Mouse (Mus musculus) cerebellum, adult 11 months (tissue): ENCODE measurements around the gene Stpg4.
A peak's percentile ranks its signal among the peaks of the same experiment; 100 is the strongest.

Source experiments
- DNase-seq: peaks from one replicate; pipeline ENCODE4 v3.0.0; 2022

The Stpg4 gene

DNA sequence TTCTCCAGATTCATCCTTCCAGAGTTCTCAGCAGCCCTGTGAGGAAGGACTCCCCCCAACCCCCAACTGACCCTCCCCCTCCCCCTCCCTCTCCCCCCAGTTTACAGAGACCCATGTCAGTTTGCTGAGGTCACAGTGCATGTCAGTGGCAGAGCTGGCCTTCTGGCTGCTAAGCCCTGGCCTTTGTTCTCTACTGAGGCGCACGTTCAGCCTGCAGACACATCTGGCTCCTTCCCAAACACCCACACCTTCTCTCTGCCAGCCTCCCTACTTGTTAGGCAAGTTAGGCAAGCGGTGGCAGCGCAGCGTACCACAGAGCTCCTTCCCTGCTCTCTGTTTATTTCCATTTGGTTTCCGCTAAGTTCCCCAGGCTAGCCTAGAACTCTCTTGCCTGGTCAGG lies 50.0 kb downstream of the Stpg4 start:
- no peak for DNase-seq

DNA sequence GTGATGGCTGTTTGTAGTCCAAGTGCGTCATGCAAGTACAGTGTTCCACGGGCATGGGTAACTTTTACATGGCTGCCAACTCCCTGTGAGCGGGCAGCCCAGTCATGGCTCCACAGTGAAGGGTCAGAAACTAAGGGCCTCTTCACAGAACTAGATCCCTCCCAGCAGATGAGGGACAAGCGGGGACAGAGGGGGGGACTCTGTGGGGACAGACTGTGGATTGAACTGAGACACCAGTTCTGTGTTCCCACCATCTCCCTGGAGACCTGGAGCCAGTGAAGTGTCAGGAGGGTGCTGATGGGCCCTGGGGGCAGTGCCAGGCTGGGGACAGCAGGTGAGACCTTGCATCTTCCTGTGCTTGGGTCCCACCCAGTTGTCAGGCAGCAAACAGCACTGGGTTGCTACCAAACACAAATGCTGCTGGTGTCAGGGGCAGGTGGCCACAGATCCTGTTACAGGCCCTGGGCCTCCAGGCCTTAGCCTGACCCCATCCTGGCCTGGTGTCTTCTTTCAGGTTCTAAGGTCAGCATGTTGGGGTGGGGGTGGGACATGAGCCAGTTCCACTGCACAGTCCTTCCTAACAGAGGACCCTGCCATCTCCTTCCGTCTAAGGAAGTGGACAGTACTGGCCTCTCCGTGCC lies 50.6 kb downstream of the Stpg4 start:
- DNase-seq, result no peak

GRCm38 (mm10) chr17:87375941-87376511 lies 51.5 kb downstream of the Stpg4 start:
- no peak for DNase-seq

- DNase-seq, result no peak
Observed at GRCm38 (mm10) chr17:87373327-87373726, 54.2 kb downstream of the Stpg4 start.

DNA sequence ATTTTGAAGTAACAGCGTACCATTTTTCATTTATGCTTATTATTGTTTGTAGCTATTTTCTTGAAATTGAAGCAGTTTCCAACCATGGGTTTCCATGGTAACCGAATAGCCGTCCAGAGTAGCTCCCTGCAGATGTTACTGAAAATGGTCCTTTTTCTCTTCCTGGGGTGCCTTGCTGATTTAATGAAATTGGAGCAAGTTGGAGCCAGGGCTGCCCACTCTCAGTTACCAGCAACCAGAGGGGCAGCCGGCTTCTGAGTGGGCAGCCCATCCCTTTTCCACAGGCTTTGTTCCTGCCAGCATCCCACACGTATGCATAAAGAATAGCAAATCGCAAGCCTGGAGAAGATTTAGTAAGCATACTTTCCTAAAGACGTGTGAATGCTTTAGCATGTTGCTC lies 55.4 kb downstream of the Stpg4 start:
- no peak for DNase-seq

DNA sequence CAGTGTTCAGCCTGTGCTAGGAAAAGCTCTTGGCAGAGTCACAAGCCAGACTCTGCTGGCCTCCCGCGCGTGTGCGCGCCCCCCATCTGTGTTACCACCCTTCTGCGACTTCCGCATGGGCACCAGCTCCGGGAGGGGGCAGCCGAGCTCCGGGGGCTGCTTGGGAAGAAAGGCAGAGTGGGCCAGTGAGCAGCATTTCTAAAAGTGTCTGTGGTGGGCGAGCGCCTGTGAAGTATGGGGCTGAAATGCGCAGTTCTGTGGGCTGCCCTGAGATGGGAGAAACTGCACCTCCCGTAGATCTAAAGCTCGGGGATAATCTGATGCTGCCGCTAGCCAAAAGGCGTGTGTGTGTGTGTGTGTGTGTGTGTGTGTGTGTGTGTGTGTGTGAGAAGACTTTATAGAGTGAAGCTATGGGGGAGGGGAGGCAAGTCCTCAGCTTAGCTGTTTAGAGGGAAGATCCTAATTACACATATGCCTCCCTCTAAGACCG lies 58.2 kb downstream of the Stpg4 start:
- DNase-seq, result no peak

DNA sequence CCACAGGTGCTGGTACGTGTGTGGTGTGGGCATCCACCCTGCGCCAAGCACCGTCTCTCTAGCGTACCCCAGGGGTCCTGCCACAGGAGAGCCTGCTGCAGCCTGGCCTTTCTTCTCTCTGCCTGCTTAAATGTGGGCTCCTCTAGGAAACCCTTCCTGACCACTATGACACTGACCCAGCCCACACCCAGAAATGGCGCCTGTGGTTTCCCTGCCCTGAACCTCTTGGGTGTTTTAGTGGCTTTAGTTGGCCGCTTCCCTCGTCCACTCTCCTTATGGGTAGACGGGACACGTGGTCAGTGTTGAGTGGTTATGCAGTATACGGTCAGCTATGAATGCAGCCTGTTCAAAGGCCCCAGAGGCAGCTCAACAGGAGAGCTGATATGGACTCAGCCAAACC lies 59.1 kb downstream of the Stpg4 start:
- DNase-seq, result no peak

DNA sequence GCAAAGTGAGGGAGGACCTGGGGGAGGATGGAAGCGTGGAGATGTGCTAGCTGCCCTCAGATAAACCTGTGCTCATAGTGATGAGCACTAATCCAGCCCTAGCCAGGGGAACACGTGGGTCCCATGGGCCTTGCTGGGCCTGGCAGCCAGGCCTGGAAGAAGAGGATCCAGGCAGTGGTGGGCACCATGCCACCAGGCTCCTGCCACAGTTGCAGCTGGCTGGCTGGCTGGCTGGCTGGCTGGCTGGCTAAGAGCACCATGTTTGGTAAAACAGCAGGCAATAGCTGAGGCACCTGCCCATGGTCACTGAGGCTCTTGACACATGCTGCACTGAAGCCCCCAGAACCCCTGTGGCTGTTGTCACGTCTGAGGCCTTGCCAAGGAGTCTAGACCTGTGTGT lies 59.9 kb downstream of the Stpg4 start:
- DNase-seq, result peak; percentile 40

DNA sequence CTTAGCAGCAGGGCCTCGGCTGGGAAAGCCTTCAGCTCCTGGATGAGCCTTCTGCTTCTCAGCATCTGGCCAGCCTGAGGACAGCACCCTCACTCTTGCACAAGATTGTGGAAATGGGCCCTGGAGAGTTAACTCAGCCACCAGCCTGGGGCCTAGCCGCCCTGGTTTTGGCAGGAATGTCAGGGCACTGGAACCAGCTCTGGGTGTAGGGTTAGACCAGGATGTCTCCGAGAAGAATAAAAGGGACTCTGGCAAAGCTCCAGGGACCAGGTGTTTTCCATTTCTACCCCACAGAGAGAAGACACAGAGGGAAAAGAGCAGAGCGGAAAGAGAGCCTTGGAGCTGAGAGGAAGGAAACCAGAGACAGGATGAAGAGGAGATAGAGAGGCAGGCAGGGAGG lies 60.3 kb downstream of the Stpg4 start:
- no peak for DNase-seq

- DNase-seq, result no peak
Observed at GRCm38 (mm10) chr17:87366520-87366919, 61.0 kb downstream of the Stpg4 start.

- DNase-seq, result no peak
Observed at GRCm38 (mm10) chr17:87365268-87365667, 62.3 kb downstream of the Stpg4 start.

GRCm38 (mm10) chr17:87364108-87364507 lies 63.4 kb downstream of the Stpg4 start:
- DNase-seq, result no peak

DNA sequence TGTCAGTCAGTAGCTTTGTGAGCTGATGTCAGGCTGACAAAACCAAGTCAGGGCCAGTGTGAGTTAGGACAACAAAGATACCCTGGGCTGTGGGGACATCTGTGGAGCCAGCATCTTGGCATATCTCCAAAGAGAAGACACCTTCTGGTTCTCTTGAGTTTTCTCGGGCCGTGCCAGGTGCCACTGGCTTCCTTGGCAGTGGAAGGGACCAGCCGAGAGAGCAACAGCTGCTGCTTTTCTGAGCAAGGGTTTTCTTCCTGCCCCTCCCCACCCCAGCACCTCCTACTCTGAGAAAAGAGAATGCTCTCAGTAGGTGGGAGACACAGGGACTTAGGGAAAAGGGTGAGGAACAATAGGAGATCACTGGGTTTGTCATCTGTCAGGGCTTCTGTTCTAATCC lies 66.4 kb downstream of the Stpg4 start:
- no peak for DNase-seq

DNA sequence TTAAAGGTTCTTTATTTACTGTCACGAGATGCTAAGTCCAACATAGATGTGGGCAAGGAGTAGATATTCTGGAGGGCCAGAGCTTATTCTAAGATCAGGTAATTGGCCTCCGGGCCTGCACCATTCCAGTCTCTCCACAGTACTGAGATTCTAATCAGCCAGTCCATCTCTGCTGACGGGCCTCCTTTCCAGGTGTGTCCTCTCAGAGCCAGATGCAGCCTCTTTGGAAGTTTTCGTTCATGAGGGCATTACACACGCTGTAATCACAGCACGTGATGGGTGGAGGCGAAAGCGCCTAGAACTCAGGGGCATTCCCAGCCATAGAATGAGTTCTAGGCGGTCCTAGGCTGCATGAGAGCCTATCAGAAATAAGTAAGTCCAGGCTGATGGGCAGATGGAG lies 70.0 kb downstream of the Stpg4 start:
- no peak for DNase-seq

DNA sequence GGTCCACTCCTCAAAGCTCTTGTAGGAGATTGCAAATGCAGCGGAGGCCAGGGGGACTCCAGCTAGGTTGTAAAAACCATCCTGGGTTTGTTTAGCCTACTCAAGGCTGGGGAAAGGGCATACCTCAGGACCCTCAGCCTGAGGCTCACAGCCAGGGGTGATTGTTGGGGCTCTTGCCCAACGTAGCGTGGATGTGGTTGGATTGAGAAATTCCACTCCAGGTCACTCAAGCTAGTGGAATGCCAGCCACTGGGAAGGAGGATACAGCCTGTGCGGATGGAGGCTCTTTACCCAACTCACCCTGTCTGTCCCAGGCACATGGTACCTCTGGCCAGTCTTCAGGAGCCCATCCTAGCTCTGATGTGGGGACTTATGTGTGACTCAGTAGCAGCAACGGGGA lies 71.3 kb downstream of the Stpg4 start:
- DNase-seq, result no peak

DNA sequence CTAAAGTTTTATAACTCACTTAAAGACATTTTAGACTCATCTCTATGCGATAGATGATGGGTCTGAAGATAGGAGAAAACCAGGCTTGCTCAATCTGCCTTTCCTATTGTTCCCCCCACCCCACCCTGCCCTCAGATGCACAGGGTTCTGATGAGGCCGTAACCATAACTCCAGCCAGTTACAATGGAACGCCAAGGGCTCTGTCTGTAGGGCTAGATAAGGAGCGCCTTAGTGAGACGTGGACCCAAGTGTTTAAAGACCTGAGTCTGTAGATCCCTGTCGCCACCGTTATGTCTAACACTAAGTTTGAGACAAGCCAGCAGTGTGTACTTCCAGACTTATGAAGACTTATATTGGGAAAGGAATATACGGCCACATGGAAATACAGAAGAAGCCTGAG lies 72.1 kb downstream of the Stpg4 start:
- no peak for DNase-seq

DNA sequence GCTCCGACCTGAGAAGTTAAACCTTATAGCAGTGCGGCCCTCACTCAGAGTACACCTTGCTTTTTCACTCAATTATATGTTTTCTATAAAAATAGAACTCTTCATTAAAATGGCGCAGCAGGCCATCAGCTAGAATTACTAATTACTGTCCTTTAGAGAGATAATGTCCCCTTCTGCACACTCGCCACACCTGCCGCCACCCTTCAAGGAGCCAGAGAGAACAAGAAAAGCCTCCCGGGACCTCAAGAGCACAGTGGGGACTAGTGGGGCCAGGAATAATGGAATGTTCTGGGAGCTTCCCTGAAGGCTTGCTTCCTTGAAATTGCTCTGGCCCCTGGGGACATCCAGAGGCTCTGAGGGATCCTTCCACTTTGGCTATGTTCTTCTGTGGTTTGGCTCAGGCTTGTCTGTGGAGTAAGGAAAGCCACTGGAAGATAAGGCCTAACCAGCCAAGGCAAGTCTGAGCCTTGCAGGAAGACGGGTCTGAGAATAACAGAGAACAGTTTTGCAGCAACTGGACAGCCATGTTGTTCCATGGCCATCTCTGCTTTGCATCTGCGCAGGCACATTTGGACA lies 73.7 kb downstream of the Stpg4 start:
- no peak for DNase-seq

- no peak for DNase-seq
Observed at GRCm38 (mm10) chr17:87352898-87353225, 74.7 kb downstream of the Stpg4 start.

GRCm38 (mm10) chr17:87352106-87352897 lies 75.2 kb downstream of the Stpg4 start:
- no peak for DNase-seq

DNA sequence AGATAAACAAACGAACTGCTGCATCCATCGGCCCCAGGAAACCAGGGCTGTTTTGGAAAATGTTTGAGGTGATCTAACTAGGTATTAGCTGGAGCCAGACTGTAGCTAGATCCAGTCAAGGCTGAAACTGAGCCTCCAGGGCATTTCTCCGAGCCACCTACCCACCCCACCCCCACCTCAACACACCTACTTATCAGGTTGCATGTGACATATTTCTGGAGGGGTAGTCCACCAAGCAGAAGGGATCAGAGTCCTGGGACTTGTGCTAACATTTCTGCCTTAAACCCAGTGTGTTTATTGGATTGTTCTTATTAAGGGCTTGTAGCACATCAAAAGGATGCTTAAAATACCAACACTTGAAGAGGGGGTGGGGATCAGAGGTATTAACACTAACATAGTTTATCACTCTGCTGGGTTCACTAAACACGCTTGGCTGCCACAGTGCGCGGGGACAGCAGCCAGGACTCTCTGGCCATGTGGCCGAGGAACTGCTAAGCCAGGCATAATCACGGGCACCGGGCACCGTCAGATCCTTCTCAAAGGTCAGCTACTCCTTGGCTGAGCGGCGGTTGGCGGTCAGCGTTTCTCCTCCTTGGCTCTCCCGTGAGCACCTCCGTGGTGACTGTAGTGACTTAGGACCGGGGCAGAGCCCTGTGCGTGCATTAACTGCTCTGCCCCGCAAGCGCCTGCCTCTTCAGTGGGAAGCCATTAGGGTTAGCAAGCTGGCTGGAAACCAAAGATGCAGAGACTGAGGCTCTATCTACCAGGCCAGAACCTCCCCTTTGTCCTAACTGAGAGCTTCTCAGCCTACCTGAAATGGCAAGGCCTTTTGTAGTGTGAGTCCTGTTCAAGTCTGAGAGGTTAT lies 76.1 kb downstream of the Stpg4 start:
- peak; percentile 66 for DNase-seq

DNA sequence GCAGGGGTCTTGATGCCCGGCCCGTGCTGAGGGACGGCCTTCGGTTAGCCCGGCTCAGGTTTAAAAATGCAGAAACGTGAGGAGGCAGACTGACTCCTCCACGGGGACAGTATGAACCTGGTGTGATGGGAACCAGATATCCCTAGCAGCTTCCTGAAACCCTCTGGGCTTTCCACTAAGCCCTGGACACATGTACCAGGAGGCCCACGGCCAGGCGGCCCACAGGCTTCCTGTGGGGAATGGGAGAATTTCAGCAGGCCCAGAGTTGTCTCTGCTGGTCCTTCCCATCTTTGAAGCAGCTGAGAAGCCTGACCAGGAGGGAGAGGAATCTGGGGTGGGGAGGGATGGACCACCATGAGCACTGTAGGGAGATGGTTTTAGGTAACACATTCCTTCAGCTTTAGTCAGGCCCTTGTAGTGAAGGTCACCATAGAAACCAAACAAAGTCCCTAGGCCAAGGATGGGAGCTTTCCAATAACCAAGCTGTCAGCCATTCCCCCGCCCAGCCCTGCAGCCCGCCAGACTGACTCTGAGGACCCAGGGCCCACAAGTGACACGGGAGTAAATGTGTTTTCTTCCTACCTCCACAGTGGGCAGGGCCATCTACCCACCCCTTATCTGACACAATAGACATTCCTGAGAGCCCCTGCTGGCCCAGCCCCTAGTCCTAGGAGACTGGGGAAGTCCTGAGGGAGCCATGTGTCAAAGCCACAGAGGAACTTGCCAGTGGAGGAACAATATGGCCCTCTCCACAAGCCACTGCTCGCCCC lies 76.9 kb downstream of the Stpg4 start:
- no peak for DNase-seq

DNA sequence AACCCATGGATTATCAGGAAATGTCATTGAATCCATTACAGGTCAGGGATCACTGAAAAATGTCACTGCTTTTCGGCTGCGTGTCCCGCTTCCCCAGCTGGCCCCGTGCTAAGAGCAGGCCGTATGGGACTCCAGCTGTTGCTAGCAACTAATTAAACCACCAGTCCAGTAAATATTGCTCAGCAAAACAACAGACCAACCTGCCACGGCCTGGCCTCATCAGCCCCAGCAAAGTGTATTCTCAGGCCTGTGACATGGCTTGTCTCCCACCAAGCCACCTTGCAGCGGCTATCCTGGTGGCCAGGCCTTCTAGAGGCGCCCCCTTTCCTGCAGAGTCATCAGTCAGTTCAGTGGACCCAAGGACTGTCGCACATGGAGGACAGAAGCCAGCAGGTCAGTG lies 78.0 kb downstream of the Stpg4 start:
- no peak for DNase-seq
